Mouse (Mus musculus): ENCODE results near the gene Gm10198. TPM values are rescaled to one million over a fixed set of nuclear protein-coding genes. Genes with fewer than 3 reads are reported as not detected.

The Gm10198 gene
- polyA plus RNA-seq (2014; fragmentation: Nextera tagmentation; extraction: Ambion mirVana), result not detected in 2 replicates

GRCm38 (mm10) chr13:111592485-111592884 lies at the start of gene Gm10198:
TSS of gene Gm10198 (plus strand) at chr13:111592785.
- Histone ChIP-seq H3K36me3 (ENCODE audit: insufficient read depth) (no peaks in the 10 kb centered on the region), H3K4me3 (ENCODE audit: low read depth, low read length) (no peak within 1 kb of the TSS), H3K9me3 (ENCODE audit: low read depth, low read length) (no peaks in the 10 kb centered on the region), H3K9ac (no peak within 1 kb of the TSS), H3K4me1 (ENCODE audit: insufficient read depth) (no peaks in the 10 kb centered on the region), H3K27me3 (ENCODE audit: insufficient read depth, low read length) (no peaks in the 10 kb centered on the region), H3K27ac (ENCODE audit: low read depth) (no peak within 1 kb of the TSS), H3K4me2 (no peak within 1 kb of the TSS)
- DNase-seq (no peak), ATAC-seq (ENCODE audit: insufficient read depth) (no peak)
- no peak for TF ChIP-seq CTCF (IDR thresholded peaks at IDR 0.05; ENCODE audit: low read depth)

- no peaks in the 10 kb centered on the region for H3K36me3 ChIP-seq (ENCODE audit: insufficient read depth)
- H3K4me1 ChIP-seq (ENCODE audit: insufficient read depth), result no peaks in the 10 kb centered on the region
- no peak overlapping the region for H3K4me2 ChIP-seq
- no peak for TF ChIP-seq CTCF (IDR thresholded peaks at IDR 0.05; ENCODE audit: low read depth)
- no peaks in the 10 kb centered on the region for H3K27me3 ChIP-seq (ENCODE audit: insufficient read depth, low read length)
- H3K4me3 ChIP-seq (ENCODE audit: low read depth, low read length), result no peak overlapping the region
- DNase-seq (no peak), ATAC-seq (ENCODE audit: insufficient read depth) (no peak)
- WGBS, result 78% methylated on average over 5 of the region's 5 CpGs
- no peak overlapping the region for H3K9ac ChIP-seq
- H3K9me3 ChIP-seq (ENCODE audit: low read depth, low read length), result no peaks in the 10 kb centered on the region
- no peak overlapping the region for H3K27ac ChIP-seq (ENCODE audit: low read depth)
Observed at GRCm38 (mm10) chr13:111545286-111545685, 47.3 kb upstream of the Gm10198 start.

- H3K9ac ChIP-seq, result no peak overlapping the region
- TF ChIP-seq CTCF (IDR thresholded peaks at IDR 0.05; ENCODE audit: low read depth), result no peak
- DNase-seq, result no peak
- H3K9me3 ChIP-seq (ENCODE audit: low read depth, low read length), result no peaks in the 10 kb centered on the region
- no peaks in the 10 kb centered on the region for H3K27me3 ChIP-seq (ENCODE audit: insufficient read depth, low read length)
- no peak overlapping the region for H3K4me2 ChIP-seq
- WGBS, result 76% methylated on average over 7 of the region's 7 CpGs
- no peak overlapping the region for H3K4me3 ChIP-seq (ENCODE audit: low read depth, low read length)
- H3K4me1 ChIP-seq (ENCODE audit: insufficient read depth), result peaks cover 3% of the 10 kb centered on the region; the same call in 1 of the 2 replicates
- H3K36me3 ChIP-seq (ENCODE audit: insufficient read depth), result no peaks in the 10 kb centered on the region
- no peak for ATAC-seq (ENCODE audit: insufficient read depth)
- no peak overlapping the region for H3K27ac ChIP-seq (ENCODE audit: low read depth)
Observed at GRCm38 (mm10) chr13:111552769-111553168, 39.8 kb upstream of the Gm10198 start.

GRCm38 (mm10) chr13:111553182-111553581 lies 39.4 kb upstream of the Gm10198 start:
- Histone ChIP-seq H3K9ac (no peak overlapping the region), H3K4me3 (ENCODE audit: low read depth, low read length) (no peak overlapping the region)

GRCm38 (mm10) chr13:111553941-111554340 lies 38.6 kb upstream of the Gm10198 start:
- DNase-seq (no peak), ATAC-seq (ENCODE audit: insufficient read depth) (no peak)
- no peaks in the 10 kb centered on the region for H3K9me3 ChIP-seq (ENCODE audit: low read depth, low read length)
- no peak overlapping the region for H3K4me2 ChIP-seq
- no peak overlapping the region for H3K27ac ChIP-seq (ENCODE audit: low read depth)
- WGBS, result 74% methylated on average over 8 of the region's 8 CpGs
- no peak for TF ChIP-seq CTCF (IDR thresholded peaks at IDR 0.05; ENCODE audit: low read depth)
- no peak overlapping the region for H3K9ac ChIP-seq
- no peak overlapping the region for H3K4me3 ChIP-seq (ENCODE audit: low read depth, low read length)
- H3K4me1 ChIP-seq (ENCODE audit: insufficient read depth), result peaks cover 3% of the 10 kb centered on the region; the same call in 1 of the 2 replicates
- no peaks in the 10 kb centered on the region for H3K27me3 ChIP-seq (ENCODE audit: insufficient read depth, low read length)
- no peaks in the 10 kb centered on the region for H3K36me3 ChIP-seq (ENCODE audit: insufficient read depth)

More at GRCm38 (mm10) chr13:111553182-111553581, 39.4 kb upstream of the Gm10198 start:
- no peak for TF ChIP-seq CTCF (IDR thresholded peaks at IDR 0.05; ENCODE audit: low read depth)
- Histone ChIP-seq H3K27ac (ENCODE audit: low read depth) (no peak overlapping the region), H3K4me1 (ENCODE audit: insufficient read depth) (peaks cover 3% of the 10 kb centered on the region; the same call in 1 of the 2 replicates), H3K36me3 (ENCODE audit: insufficient read depth) (no peaks in the 10 kb centered on the region), H3K9me3 (ENCODE audit: low read depth, low read length) (no peaks in the 10 kb centered on the region), H3K4me2 (no peak overlapping the region), H3K27me3 (ENCODE audit: insufficient read depth, low read length) (no peaks in the 10 kb centered on the region)
- WGBS, result 90% methylated on average over 7 of the region's 7 CpGs
- DNase-seq (no peak), ATAC-seq (ENCODE audit: insufficient read depth) (no peak)

GRCm38 (mm10) chr13:111555333-111555732 lies 37.3 kb upstream of the Gm10198 start:
- Histone ChIP-seq H3K4me3 (ENCODE audit: low read depth, low read length) (no peak overlapping the region), H3K4me1 (ENCODE audit: insufficient read depth) (peaks cover 3% of the 10 kb centered on the region; the same call in 1 of the 2 replicates), H3K4me2 (peak overlapping the region; percentile 24; the same call in 1 of the 2 replicates), H3K9ac (no peak overlapping the region), H3K27me3 (ENCODE audit: insufficient read depth, low read length) (no peaks in the 10 kb centered on the region), H3K9me3 (ENCODE audit: low read depth, low read length) (no peaks in the 10 kb centered on the region), H3K27ac (ENCODE audit: low read depth) (no peak overlapping the region), H3K36me3 (ENCODE audit: insufficient read depth) (no peaks in the 10 kb centered on the region)
- 13% methylated on average over 8 of the region's 8 CpGs for WGBS
- DNase-seq (peak; percentile 70), ATAC-seq (ENCODE audit: insufficient read depth) (no peak)
- no peak for TF ChIP-seq CTCF (IDR thresholded peaks at IDR 0.05; ENCODE audit: low read depth)

GRCm38 (mm10) chr13:111556375-111556774 lies 36.2 kb upstream of the Gm10198 start:
- no peaks in the 10 kb centered on the region for H3K27me3 ChIP-seq (ENCODE audit: insufficient read depth, low read length)
- H3K9me3 ChIP-seq (ENCODE audit: low read depth, low read length), result no peaks in the 10 kb centered on the region
- TF ChIP-seq CTCF (IDR thresholded peaks at IDR 0.05; ENCODE audit: low read depth), result no peak
- no peak overlapping the region for H3K9ac ChIP-seq
- ATAC-seq (ENCODE audit: insufficient read depth), result no peak
- no peak overlapping the region for H3K4me2 ChIP-seq
- 69% methylated on average over 4 of the region's 4 CpGs for WGBS
- no peak overlapping the region for H3K4me3 ChIP-seq (ENCODE audit: low read depth, low read length)
- H3K4me1 ChIP-seq (ENCODE audit: insufficient read depth), result peaks cover 3% of the 10 kb centered on the region; the same call in 1 of the 2 replicates
- H3K27ac ChIP-seq (ENCODE audit: low read depth), result no peak overlapping the region
- DNase-seq, result no peak
- H3K36me3 ChIP-seq (ENCODE audit: insufficient read depth), result no peaks in the 10 kb centered on the region

All from lung, embryonic 14.5 days (tissue).